Mouse (Mus musculus) adrenal gland, adult 2 months (tissue): ENCODE results near the gene Aqr. TPM values are rescaled to one million over a fixed set of nuclear protein-coding genes. Genes with fewer than 3 reads are reported as not detected.
A peak's percentile ranks its signal among the peaks of the same experiment; 100 is the strongest.

Source experiments
- DNase-seq: peaks from one replicate; pipeline ENCODE4 v3.0.0; 2021
- microRNA-seq, 2 experiments: library from miRNA; unstranded; fragments of <30 nt; microRNA quantifications; one replicate each; pipeline ENCODE4 v1.2.0; 2021
- polyA plus RNA-seq: library from polyadenylated mRNA; depleted of rRNA; stranded (reverse); fragments of >200 nt; gene quantifications from 2 replicates; pipeline ENCODE4 v1.2.3, GENCODE M21; 2012; rRNA removed
- total RNA-seq, 2 experiments: library from RNA; stranded (reverse); gene quantifications; 2 replicates each; pipeline ENCODE4 v1.2.3; 2021

The Aqr gene
- total and polyA plus RNA-seq, 3 experiments, result 18.0 to 40.9 (median 32.5) TPM

DNA sequence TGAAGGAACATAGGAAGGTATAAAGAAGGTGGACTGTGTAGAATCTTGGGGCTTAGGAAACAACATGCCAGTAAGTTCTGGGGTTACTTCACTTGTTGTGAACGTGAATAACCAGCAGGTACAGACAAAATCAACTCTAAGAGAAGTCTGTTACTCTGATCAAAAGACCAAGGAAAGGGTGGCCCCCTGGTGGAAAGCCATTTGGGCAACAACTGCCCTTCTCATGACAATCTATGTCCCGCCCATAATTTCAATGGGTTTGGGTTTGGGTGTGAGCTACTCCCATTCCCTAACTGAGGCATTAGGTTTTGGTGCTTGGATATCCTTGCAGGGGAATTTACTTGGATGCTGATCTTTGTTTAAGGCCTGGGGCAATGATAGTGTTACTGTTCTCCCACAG lies 122.8 kb downstream of the Aqr start:
- DNase-seq, result no peak

DNA sequence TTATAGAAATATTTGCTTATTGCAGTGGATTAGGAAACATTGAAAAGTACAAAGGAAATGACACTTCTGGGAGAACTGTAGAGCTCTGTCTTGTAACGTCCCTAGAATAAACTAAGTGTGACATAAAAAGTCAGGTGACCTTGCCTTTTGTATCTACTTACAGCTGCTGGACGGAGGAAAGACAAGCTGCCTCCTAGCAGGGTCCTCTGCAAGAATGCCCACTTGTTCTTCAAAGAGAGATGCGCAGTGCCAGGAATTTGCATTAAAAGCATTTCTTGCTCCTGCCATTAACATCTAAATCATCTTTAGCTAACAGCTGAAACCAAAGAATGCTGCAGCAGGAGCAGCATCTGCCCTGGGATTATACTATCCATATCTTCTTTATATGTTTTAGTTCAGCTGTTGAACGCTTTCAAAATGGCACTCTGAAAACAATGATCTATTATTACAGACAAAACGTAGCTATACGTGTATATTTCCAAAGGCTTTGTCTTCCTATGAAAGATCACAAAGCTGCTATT lies 126.7 kb downstream of the Aqr start:
- no peak for DNase-seq

GRCm38 (mm10) chr2:114059608-114060007 lies 127.2 kb downstream of the Aqr start:
- peak; percentile 18 for DNase-seq

GRCm38 (mm10) chr2:114058226-114058796 lies 128.5 kb downstream of the Aqr start:
- peak; percentile 41 for DNase-seq

- DNase-seq, result peak; percentile 88
These were observed 129.4 kb downstream of the Aqr start for GRCm38 (mm10) chr2:114057303-114057853.

DNA sequence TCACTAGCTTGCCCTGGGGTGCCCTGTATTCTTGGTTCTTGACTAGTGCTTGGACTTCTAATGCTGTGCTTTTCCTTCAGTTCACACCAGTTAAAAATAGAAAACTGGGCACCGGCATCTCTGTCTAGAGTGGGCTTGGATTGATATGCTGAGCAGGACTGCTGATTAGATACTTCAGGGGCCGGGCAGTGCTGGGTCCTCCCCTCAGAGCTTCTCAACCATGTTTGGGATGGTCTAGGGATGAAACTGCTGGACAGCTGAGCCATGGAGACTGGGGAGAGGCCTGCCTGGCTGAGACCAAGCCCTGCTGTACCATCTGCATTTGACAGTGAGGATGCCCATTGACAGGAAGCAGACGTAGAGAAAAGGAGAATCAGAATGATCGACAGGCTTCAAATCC lies 132.7 kb downstream of the Aqr start:
- no peak for DNase-seq

- no peak for DNase-seq
These were observed 133.9 kb downstream of the Aqr start, which contains the start of gene Actc1 for GRCm38 (mm10) chr2:114052696-114053598. Actc1 (minus strand) TSS chr2:114053548.

DNA sequence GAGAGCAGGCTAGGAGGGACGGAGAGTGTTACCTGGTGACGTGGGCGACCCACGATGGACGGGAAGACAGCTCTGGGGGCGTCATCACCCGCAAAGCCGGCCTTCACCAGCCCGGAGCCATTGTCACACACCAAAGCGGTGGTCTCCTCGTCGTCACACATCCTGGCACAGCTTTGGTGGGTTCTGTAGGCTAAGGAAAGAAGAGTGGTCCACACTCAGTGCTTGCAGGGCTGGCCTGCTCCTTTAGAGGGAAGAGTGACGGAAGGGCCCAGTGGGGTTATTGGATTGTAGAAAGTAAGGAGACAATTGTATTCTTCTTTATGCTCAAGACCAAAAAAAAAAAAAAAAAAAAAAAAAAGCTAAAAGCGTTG lies 135.0 kb downstream of the Aqr start:
- DNase-seq, result no peak

Small RNA genes within 50 kb of the gene (microRNA-seq; reads per million reads assigned to microRNA genes)
- 0 reads per million in 2 experiments for gene Mir7002

Other genes with a start within 250 kb of the Aqr start
- gene Gjd2, start 173.4 kb downstream of the Aqr start, total RNA-seq, result 1 to 10 TPM; 2.7 to 7.0 TPM
- gene Gjd2, start 173.4 kb downstream of the Aqr start, polyA plus RNA-seq, result 2.5 and 3.7 TPM in 2 replicates
- gene Actc1, start 133.5 kb downstream of the Aqr start, total RNA-seq, result not detected
- gene Actc1, start 133.5 kb downstream of the Aqr start, polyA plus RNA-seq, result 0.10 and 0.11 TPM in 2 replicates
- 10 to 100 TPM; 10.4 to 11.6 TPM for gene Zfp770, start 14.4 kb upstream of the Aqr start, total RNA-seq
- gene Zfp770, start 14.4 kb upstream of the Aqr start, polyA plus RNA-seq, result 0.21 and 0.29 TPM in 2 replicates